Mouse (Mus musculus) heart, postnatal 0 days (tissue): Measurements from ENCODE around the gene Cadps2. TPM values are rescaled to one million over a fixed set of nuclear protein-coding genes. Genes with fewer than 3 reads are reported as not detected.

ENCODE experiments used
- ATAC-seq: fragments of 200-750 bp; cut with Nextera tagmentation; 2 replicates; pipeline ENCODE4 v1.8.0; 2017; ENCODE audit warnings: low read depth, moderate number of reproducible peaks, moderate library complexity; ENCODE audit not compliant: insufficient read depth
- DNase-seq: peaks from one replicate; pipeline ENCODE4 v3.0.0-alpha.2; 2016; ENCODE audit warnings: low spot score
- H3K27ac ChIP-seq: fragments of 300-500 bp; sonication (generic); 2 replicates; pipeline ENCODE4 v1.5.1; 2014; ENCODE audit warnings: low read depth, mild to moderate bottlenecking
- H3K27me3 ChIP-seq: fragments of 300-500 bp; sonication (generic); 2 replicates; pipeline ENCODE4 v1.6.1; 2014; ENCODE audit warnings: low read length, mixed read lengths; ENCODE audit not compliant: control insufficient read depth, insufficient read depth
- H3K36me3 ChIP-seq: fragments of 300-500 bp; sonication (generic); replicated peaks from 2 replicates; pipeline ENCODE4 v1.6.1; 2014; ENCODE audit warnings: low read length, mixed read lengths; ENCODE audit not compliant: control insufficient read depth, insufficient read depth
- H3K4me1 ChIP-seq: fragments of 300-500 bp; sonication (generic); 2 replicates; pipeline ENCODE4 v1.6.1; 2014; ENCODE audit warnings: antibody characterized with exemption; ENCODE audit not compliant: control insufficient read depth, insufficient read depth
- H3K4me2 ChIP-seq: fragments of 300-500 bp; sonication (generic); 2 replicates; pipeline ENCODE4 v1.6.1; 2014; ENCODE audit warnings: low read depth, mild to moderate bottlenecking, low read length, moderate library complexity
- H3K4me3 ChIP-seq: fragments of 300-500 bp; sonication (generic); 2 replicates; pipeline ENCODE4 v1.5.1; 2014; ENCODE audit warnings: low read depth, low read length
- H3K9ac ChIP-seq: fragments of 300-500 bp; sonication (generic); replicated peaks from 2 replicates; pipeline ENCODE4 v1.6.1; 2014; ENCODE audit warnings: low read depth, low read length, mixed read lengths
- H3K9me3 ChIP-seq: fragments of 300-500 bp; sonication (generic); replicated peaks from 2 replicates; pipeline ENCODE4 v1.6.1; 2016; ENCODE audit warnings: low read length; ENCODE audit not compliant: control insufficient read depth
- CTCF ChIP-seq: IDR thresholded peaks from 2 replicates; pipeline ENCODE4 v1.5.1; 2016; ENCODE audit warnings: antibody characterized with exemption, control low read depth, low read depth
- EP300 ChIP-seq: IDR thresholded peaks from 2 replicates; pipeline ENCODE4 v1.6.1; 2016; ENCODE audit warnings: antibody characterized with exemption, low read depth
- WGBS: fragments of 180-500 bp; shearing (Covaris S2); extraction: QIAGEN DNeasy Blood & Tissue Kit; methylation state at CpG from one replicate; pipeline ENCODE4 v1.1.7; 2014; 5-methylcytosine and 5-hydroxymethylcytosine counted together
- polyA plus RNA-seq: library from polyadenylated mRNA; unstranded; fragments of >200 nt; fragmentation: Nextera tagmentation; extraction: Ambion mirVana; gene quantifications from 2 replicates; pipeline ENCODE4 v1.2.1, GENCODE M21; 2015
- total RNA-seq: library from RNA; depleted of rRNA; stranded (reverse); fragments of >200 nt; gene quantifications from 2 replicates; pipeline ENCODE4 v1.2.3, GENCODE M21; 2014; ENCODE audit warnings: low replicate concordance

Gene Cadps2
- total and polyA plus RNA-seq, 2 experiments from 2014 or later: 0.44 to 1.8 TPM

- H3K27ac ChIP-seq: no peak overlapping the region
Observed at GRCm38 (mm10) chr6:23630465-23630864, 208.8 kb downstream of the Cadps2 start.

GRCm38 (mm10) chr6:23575102-23575501, 264.1 kb downstream of the Cadps2 start:
- TF ChIP-seq CTCF (no peak), EP300 (no peak)
- 62% methylated on average over 2 of the region's 2 CpGs for WGBS
- Histone ChIP-seq H3K36me3 (no peaks in the 10 kb centered on the region), H3K9ac (no peak overlapping the region), H3K4me2 (no peak overlapping the region), H3K27me3 (no peaks in the 10 kb centered on the region), H3K4me3 (no peak overlapping the region), H3K27ac (no peak overlapping the region), H3K9me3 (no peaks in the 10 kb centered on the region), H3K4me1 (no peaks in the 10 kb centered on the region)
- no peak for DNase-seq
- no peak for ATAC-seq

More at GRCm38 (mm10) chr6:23630465-23630864, 208.8 kb downstream of the Cadps2 start:
- Histone ChIP-seq H3K4me1 (no peaks in the 10 kb centered on the region), H3K27me3 (no peaks in the 10 kb centered on the region), H3K4me3 (no peak overlapping the region), H3K9ac (no peak overlapping the region), H3K4me2 (no peak overlapping the region), H3K9me3 (no peaks in the 10 kb centered on the region), H3K36me3 (no peaks in the 10 kb centered on the region)
- 20% methylated on average over 4 of the region's 4 CpGs for WGBS
- TF ChIP-seq CTCF: no peak
- no peak for TF ChIP-seq EP300
- no peak for ATAC-seq
- no peak for DNase-seq

DNA sequence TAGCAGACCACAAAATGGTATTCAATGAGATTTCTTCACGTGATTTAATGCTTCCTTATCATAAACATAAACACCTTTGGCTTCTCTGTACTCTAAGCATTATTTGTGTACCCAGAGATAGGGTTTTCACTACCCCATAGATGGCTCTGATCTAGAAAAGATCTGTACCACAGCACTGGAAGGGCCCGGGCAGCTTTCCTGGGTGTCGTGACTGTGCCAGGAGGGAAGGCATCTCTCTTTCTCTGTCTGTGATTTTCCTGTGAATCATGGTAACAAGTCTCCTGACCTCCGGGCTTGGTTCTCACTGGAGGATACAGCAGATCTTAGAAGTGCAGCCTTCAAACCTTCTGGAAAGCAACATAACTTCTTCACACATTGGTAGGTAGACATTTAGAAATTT, 265.5 kb downstream of the Cadps2 start:
- H3K9me3 ChIP-seq: no peaks in the 10 kb centered on the region
- no peak overlapping the region for H3K4me2 ChIP-seq
- TF ChIP-seq CTCF: no peak
- TF ChIP-seq EP300: no peak
- no peaks in the 10 kb centered on the region for H3K36me3 ChIP-seq
- no peaks in the 10 kb centered on the region for H3K4me1 ChIP-seq
- no peak overlapping the region for H3K9ac ChIP-seq
- H3K27me3 ChIP-seq: no peaks in the 10 kb centered on the region
- DNase-seq (no peak), ATAC-seq (no peak)
- no peak overlapping the region for H3K4me3 ChIP-seq
- no peak overlapping the region for H3K27ac ChIP-seq
- WGBS: 71% methylated on average over 4 of the region's 4 CpGs

GRCm38 (mm10) chr6:23572401-23572800, 266.8 kb downstream of the Cadps2 start:
- DNase-seq (no peak), ATAC-seq (no peak)
- no peak overlapping the region for H3K9ac ChIP-seq
- no peaks in the 10 kb centered on the region for H3K36me3 ChIP-seq
- TF ChIP-seq EP300 (no peak), CTCF (no peak)
- 78% methylated on average over 4 of the region's 4 CpGs for WGBS
- no peak overlapping the region for H3K4me3 ChIP-seq
- no peaks in the 10 kb centered on the region for H3K9me3 ChIP-seq
- H3K27ac ChIP-seq: no peak overlapping the region
- H3K27me3 ChIP-seq: no peaks in the 10 kb centered on the region
- H3K4me1 ChIP-seq: no peaks in the 10 kb centered on the region
- no peak overlapping the region for H3K4me2 ChIP-seq

GRCm38 (mm10) chr6:23569686-23570085, 269.5 kb downstream of the Cadps2 start:
- 73% methylated on average over 4 of the region's 4 CpGs for WGBS
- no peak for DNase-seq
- no peaks in the 10 kb centered on the region for H3K4me1 ChIP-seq

DNA sequence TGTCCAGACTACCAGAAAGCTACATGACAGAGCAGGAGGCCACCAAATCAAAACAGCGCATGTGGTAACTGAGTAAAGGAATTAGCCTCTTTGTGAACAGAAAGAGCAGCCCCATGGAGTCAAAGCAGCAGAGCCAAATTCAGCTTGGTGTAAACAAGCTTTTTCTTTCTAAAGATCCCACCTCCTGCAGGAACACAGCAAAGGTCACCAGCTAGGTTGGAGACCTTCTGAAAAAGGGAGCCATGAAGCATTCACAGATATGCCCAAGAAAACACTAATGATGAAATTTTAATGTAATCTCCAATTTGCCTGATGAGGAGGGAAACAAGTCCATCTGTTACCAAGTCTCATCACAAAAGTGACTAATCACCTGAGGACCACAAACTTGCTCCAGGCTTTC, 270.5 kb downstream of the Cadps2 start:
- WGBS: 75% methylated on average over 1 of the region's 1 CpGs
- no peak overlapping the region for H3K9ac ChIP-seq
- no peak overlapping the region for H3K27ac ChIP-seq
- H3K4me1 ChIP-seq: no peaks in the 10 kb centered on the region
- no peaks in the 10 kb centered on the region for H3K36me3 ChIP-seq
- no peaks in the 10 kb centered on the region for H3K9me3 ChIP-seq
- TF ChIP-seq CTCF (no peak), EP300 (no peak)
- no peak overlapping the region for H3K4me2 ChIP-seq
- DNase-seq (no peak), ATAC-seq (no peak)
- H3K27me3 ChIP-seq: no peaks in the 10 kb centered on the region
- no peak overlapping the region for H3K4me3 ChIP-seq

More at GRCm38 (mm10) chr6:23569686-23570085, 269.5 kb downstream of the Cadps2 start:
- no peak overlapping the region for H3K4me2 ChIP-seq
- H3K4me3 ChIP-seq: no peak overlapping the region
- no peak overlapping the region for H3K27ac ChIP-seq
- no peak for ATAC-seq
- no peak overlapping the region for H3K9ac ChIP-seq
- no peaks in the 10 kb centered on the region for H3K9me3 ChIP-seq
- no peaks in the 10 kb centered on the region for H3K36me3 ChIP-seq
- TF ChIP-seq EP300 (no peak), CTCF (no peak)
- H3K27me3 ChIP-seq: no peaks in the 10 kb centered on the region
